Mouse (Mus musculus) liver, embryonic 14.5 days (tissue): ENCODE results near the gene Slc6a17.

Experiments used
- CTCF ChIP-seq: IDR thresholded peaks from 2 replicates; pipeline ENCODE4 v1.5.1; 2016; ENCODE audit warnings: antibody characterized with exemption, low read depth, control low read depth
- EP300 ChIP-seq: IDR thresholded peaks from 2 replicates; pipeline ENCODE4 v1.6.1; 2016; ENCODE audit warnings: antibody characterized with exemption, low read depth

GRCm38 (mm10) chr3:107480660-107481059, 37.2 kb downstream of the Slc6a17 start:
- TF ChIP-seq CTCF (no peak), EP300 (no peak)
